Mouse (Mus musculus) megakaryocyte, adult 5-6 weeks (primary cell): Measurements from ENCODE around the gene Gm10471. TPM values are rescaled to one million over a fixed set of nuclear protein-coding genes. Genes with fewer than 3 reads are reported as not detected.
"Not testable (repeated sequence)": the region's sequence is repeated elsewhere in the genome, so short reads cannot be mapped to it uniquely, and the experiment has no call there.

Experiments used
- ATAC-seq: 2 replicates; pipeline ENCODE4 v1.8.0; 2016; ENCODE audit warnings: mild to moderate bottlenecking, inconsistent platforms; ENCODE audit not compliant: poor library complexity, severe bottlenecking
- total RNA-seq, 2 experiments: library from RNA; stranded (forward) in 1 of 2; stranded (reverse) in 1 of 2; fragments of 153-499, 151-499 nt in 1 of 2; fragments of 221-1000, 200-1000 nt in 1 of 2; gene quantifications; 2 replicates each; pipeline versions ENCODE4 v1.2.3 to v1.2.4; 2015 to 2017

Gm10471 gene
- total RNA-seq (2015), result not detected in 2 replicates
- not detected in 2 replicates for total RNA-seq (2017)

DNA sequence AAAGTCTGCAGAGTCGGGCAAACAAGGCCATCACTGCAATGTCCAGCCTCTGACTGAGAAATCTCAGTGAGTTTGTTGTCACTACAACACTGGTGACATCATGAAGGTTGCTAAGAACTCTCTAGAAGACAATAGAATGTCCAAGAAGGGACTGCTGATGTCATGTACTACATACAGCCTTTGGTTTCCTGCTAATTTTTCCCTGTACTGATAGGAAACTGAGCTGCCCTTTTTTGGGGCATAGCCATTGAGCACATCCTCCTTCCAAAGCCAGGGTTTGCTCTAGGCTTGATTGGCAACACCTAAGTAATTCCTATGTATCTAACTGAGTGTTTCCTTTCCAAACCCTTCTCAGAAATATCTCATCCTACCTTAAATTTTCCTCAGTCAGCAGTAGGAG lies at the start of gene Gm10471:
TSS of gene Gm10471 (minus strand) at position 101 of the 400 bp plus-strand sequence.
- ATAC-seq, result not testable (repeated sequence)

DNA sequence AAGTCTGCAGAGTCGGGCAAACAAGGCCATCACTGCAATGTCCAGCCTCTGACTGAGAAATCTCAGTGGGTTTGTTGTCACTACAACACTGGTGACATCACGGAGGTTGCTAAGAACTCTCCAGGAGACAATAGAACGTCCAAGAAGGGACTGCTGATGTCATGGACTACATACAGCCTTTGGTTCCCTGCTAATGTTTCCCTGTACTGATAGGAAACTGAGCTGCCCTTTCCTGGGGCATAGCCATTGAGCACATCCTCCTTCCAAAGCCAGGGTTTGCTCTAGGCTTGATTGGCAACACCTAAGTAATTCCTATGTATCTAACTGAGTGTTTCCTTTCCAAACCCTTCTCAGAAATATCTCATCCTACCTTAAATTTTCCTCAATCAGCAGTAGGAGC lies 32.2 kb upstream of the Gm10471 start, which contains the start of gene Gm10220:
TSS of gene Gm10220 (minus strand) at position 101 of the 400 bp plus-strand sequence.
- ATAC-seq, result not testable (repeated sequence)

DNA sequence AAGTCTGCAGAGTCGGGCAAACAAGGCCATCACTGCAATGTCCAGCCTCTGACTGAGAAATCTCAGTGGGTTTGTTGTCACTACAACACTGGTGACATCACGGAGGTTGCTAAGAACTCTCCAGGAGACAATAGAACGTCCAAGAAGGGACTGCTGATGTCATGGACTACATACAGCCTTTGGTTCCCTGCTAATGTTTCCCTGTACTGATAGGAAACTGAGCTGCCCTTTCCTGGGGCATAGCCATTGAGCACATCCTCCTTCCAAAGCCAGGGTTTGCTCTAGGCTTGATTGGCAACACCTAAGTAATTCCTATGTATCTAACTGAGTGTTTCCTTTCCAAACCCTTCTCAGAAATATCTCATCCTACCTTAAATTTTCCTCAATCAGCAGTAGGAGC lies 16.2 kb upstream of the Gm10471 start, which contains the start of gene 5031410I06Rik:
TSS of gene 5031410I06Rik (minus strand) at position 101 of the 400 bp plus-strand sequence.
- not testable (repeated sequence) for ATAC-seq

DNA sequence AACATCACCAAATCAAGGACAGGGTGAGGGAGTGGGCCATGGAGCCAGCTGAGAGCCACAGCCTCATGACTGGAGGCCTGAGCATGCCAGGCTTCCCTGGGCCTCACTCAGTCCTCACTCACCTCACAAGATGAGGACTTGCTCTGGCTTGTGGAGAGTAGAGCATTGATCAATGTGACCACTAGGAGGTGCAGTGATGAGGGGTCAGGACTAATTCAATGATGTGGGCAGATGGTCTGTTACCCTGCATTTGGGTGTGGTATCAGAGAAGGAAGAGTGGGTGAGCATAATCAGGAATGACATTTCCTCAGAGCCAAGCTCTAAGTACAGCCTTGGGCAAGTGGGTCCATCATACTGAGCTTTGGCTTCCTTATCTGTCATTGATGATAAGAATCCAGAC lies 10.1 kb downstream of the Gm10471 start:
- not testable (repeated sequence) for ATAC-seq

DNA sequence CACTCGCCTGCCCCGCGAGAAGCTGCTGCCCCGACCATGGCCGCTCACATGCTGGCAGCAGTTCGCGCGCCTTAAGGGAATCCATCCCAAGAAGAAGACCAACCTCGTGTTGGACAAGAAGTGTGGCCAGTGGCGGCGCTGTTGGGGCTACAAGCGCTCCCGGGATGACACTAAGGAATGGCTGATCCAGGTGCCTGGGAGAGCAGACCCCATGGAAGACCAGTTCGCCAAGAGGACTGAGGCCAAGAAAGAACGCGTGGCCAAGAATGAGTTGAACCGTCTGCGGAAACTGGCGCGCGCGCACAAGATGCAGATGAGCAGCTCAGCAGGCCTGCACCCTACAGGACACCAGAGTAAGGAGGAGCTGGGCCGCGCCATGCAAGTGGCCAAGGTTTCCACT lies 18.4 kb downstream of the Gm10471 start:
- ATAC-seq, result no peak

DNA sequence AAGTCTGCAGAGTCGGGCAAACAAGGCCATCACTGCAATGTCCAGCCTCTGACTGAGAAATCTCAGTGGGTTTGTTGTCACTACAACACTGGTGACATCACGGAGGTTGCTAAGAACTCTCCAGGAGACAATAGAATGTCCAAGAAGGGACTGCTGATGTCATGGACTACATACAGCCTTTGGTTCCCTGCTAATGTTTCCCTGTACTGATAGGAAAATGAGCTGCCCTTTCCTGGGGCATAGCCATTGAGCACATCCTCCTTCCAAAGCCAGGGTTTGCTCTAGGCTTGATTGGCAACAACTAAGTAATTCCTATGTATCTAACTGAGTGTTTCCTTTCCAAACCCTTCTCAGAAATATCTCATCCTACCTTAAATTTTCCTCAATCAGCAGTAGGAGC lies 30.6 kb downstream of the Gm10471 start, which contains the start of gene Gm7347:
TSS of gene Gm7347 (minus strand) at position 101 of the 400 bp plus-strand sequence.
- ATAC-seq, result not testable (repeated sequence)

DNA sequence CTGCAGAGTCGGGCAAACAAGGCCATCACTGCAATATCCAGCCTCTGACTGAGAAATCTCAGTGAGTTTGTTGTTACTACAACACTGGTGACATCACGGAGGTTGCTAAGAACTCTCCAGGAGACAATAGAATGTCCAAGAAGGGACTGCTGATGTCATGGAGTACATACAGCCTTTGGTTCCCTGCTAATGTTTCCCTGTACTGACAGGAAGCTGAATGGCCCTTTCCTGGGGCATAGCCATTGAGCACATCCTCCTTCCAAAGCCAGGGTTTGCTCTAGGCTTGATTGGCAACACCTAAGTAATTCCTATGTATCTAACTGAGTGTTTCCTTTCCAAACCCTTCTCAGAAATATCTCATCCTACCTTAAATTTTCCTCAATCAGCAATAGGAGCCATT lies 49.6 kb downstream of the Gm10471 start, which contains the start of gene Speer4a:
TSS of gene Speer4a (minus strand) at position 101 of the 400 bp plus-strand sequence.
- not testable (repeated sequence) for ATAC-seq

Other genes starting within 250 kb of the Gm10471 start
- gene Gm21663, start 146.9 kb downstream of the Gm10471 start, total RNA-seq (2015), result not detected in 2 replicates
- not detected in 2 replicates for gene Gm21663, start 146.9 kb downstream of the Gm10471 start, total RNA-seq (2017)
- gene Gm21671, start 134.9 kb downstream of the Gm10471 start, total RNA-seq (2015), result not detected in 2 replicates
- gene Gm21671, start 134.9 kb downstream of the Gm10471 start, total RNA-seq (2017), result not detected in 2 replicates
- not detected in 2 replicates for gene Gm21680, start 116.6 kb downstream of the Gm10471 start, total RNA-seq (2015)
- not detected in 2 replicates for gene Gm21680, start 116.6 kb downstream of the Gm10471 start, total RNA-seq (2017)
- gene Gm21698, start 100.6 kb downstream of the Gm10471 start, total RNA-seq (2015), result not detected in 2 replicates
- not detected in 2 replicates for gene Gm21698, start 100.6 kb downstream of the Gm10471 start, total RNA-seq (2017)
- not detected in 2 replicates for gene Gm1979, start 84.5 kb downstream of the Gm10471 start, total RNA-seq (2015)
- not detected in 2 replicates for gene Gm1979, start 84.5 kb downstream of the Gm10471 start, total RNA-seq (2017)
- not detected in 2 replicates for gene Gm5862, start 66.4 kb downstream of the Gm10471 start, total RNA-seq (2015)
- not detected in 2 replicates for gene Gm5862, start 66.4 kb downstream of the Gm10471 start, total RNA-seq (2017)
- gene Speer4a, start 49.7 kb downstream of the Gm10471 start, total RNA-seq (2015), result 0.27 TPM in 1 of 2 replicates, not detected in the other
- gene Speer4a, start 49.7 kb downstream of the Gm10471 start, total RNA-seq (2017), result not detected in 2 replicates
- not detected in 2 replicates for gene Gm7347, start 30.7 kb downstream of the Gm10471 start, total RNA-seq (2015)
- gene Gm7347, start 30.7 kb downstream of the Gm10471 start, total RNA-seq (2017), result not detected in 2 replicates
- gene 5031410I06Rik, start 16.1 kb upstream of the Gm10471 start, total RNA-seq (2015), result not detected in 2 replicates
- gene 5031410I06Rik, start 16.1 kb upstream of the Gm10471 start, total RNA-seq (2017), result not detected in 2 replicates
- gene Gm10220, start 32.1 kb upstream of the Gm10471 start, total RNA-seq (2015), result not detected in 2 replicates
- not detected in 2 replicates for gene Gm10220, start 32.1 kb upstream of the Gm10471 start, total RNA-seq (2017)
- gene Gm7361, start 168.4 kb upstream of the Gm10471 start, total RNA-seq (2015), result not detected in 2 replicates
- gene Gm7361, start 168.4 kb upstream of the Gm10471 start, total RNA-seq (2017), result not detected in 2 replicates